Mouse (Mus musculus) induced T-regulatory cell, adult 2 months (primary cell): ENCODE measurements around the gene Scaf4.
A peak's percentile ranks its signal among the peaks of the same experiment; 100 is the strongest.

ENCODE experiments used
- DNase-seq: peaks from one replicate; pipeline ENCODE4 v3.0.0-alpha.2; 2012; ENCODE audit warnings: low read depth

Gene Scaf4

DNA sequence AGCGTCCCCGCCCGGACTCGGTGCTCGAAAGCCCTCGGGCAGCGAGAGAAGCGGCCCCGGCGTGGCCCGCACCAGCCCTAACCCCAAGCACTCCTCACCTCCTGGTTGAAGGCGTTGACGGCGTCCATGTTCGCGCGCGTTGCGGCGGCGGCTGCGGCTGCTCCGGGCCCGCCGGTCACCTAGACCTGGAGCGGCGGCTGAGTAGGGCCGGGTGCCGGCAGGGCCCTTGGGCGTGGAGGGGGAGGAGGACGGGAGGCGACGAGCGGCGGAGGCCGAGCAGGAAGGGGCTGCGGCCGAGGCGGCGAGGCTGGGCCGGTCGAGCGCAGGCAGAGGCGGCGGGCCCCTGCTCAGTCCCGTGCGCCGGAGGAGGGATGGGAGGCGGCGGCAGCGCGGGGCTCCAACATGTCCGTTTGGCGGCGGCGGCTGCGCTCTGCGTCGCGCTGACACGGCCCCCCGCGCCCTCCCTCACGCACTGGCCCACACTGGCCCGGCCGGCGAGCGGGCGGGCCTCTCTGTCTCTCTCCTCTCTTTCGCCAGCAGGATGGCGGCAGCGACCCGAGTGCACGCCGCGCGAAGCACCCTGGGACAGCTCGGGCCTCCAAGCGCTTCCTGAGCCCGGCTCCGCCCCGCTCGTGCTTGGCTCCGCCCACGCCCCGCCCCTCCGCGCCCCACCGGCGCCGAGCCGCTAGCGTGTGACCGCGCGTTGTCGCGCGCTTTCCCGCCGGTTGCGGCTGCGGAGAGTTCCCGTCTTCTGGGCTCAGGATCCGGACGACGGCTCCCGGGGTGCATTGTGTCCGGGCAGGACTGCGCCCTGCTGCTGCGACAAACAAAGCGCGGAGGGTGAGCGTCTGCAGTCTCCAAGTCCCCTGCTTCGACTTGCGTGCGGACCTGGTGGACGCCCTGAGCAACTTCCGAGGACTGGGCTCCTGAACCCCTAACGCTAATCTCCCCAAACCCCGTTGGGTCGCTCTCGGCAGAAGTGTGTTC lies at the start of gene Scaf4:
Gene Scaf4 (minus strand): TSS at position 599 of the 987 bp plus-strand sequence.
- peak; percentile 94 for DNase-seq

DNA sequence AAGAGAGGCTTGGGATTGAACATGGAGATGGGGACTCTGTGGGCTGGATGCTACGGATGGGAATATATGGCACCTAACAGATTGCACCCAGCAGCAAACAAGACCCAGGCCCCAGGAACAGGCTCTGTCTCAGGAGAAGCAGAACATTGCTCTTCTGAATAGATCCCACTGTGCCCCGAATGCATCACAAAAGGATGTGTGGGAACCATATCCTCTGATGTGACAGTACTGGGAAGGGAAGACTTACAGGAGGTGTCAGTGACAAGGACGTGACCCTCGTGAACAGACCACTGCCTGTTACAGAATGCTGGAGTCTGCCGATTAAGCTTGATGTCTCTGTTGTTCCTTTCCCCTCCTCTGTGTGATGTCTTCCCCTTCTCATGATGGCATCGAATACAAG lies 48.2 kb upstream of the Scaf4 start:
- no peak for DNase-seq

DNA sequence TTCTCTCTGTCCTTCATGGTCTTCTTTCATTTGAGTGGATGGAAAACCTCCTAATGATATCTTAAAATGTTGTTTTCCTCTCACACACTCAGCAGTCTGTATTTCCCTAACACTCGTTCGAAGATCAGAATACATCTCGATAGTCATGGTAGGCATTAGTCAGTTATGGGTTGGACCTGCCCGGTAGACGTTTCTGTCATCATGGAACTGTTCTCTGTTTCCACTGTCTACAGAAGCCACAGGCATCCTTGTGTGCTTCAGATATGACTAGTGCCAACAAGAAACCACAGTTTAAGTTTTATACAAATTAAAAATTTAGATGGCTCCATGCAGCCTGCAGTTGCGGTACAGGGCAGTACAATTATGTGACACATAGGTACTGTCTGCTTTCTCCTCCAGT lies 46.7 kb upstream of the Scaf4 start:
- peak; percentile 51 for DNase-seq

DNA sequence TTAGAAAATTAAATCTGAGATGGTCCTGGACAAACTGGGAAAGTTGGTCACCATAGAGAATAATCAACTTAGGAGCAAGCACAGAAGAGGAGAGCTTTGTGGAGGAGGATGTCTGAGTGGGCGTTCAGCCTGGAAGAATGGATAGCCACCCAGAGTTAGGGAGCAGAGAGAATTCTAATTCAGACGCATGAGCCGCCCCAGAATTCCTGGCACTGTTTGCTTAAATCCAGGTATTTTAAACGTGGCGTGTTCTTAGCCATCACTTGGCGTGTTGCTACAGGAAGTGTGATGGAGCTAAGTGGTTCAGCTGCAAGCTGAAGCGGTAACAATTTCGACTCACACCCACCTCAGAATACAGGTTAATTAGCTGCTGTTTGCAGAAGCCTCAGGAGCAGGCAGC lies 45.2 kb upstream of the Scaf4 start:
- no peak for DNase-seq

DNA sequence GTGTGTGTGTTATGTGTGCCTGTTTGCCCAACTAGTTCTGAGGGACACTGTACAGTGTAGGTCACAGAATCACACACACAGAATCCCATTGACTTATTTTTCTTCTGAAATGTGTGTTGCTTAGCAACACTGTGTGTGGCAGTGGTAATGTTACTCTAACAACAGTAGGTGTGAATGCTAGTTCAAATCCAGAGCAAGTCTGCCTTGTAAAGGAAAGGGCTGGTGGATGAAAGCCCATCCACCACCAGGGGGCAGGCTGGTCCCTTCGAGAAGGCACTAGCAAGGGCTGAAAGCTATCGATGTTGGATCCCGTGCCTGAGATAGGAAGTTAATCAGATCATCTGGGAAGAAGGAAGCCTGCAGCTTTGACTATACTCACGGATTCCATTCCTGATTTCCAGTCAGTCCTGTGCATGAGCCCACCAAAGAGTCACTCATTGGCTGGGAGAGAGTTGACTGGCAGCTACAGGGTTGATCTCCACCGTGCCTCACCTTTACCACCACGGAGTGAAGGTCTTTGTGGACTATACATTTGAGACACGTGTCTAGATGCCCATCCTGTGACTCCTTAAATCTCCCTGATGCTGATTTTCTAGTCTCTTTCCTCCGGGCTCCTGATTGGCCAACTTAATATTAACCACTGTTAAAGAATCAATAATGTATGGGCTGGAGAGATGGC lies 38.7 kb upstream of the Scaf4 start:
- DNase-seq = peak; percentile 84

DNA sequence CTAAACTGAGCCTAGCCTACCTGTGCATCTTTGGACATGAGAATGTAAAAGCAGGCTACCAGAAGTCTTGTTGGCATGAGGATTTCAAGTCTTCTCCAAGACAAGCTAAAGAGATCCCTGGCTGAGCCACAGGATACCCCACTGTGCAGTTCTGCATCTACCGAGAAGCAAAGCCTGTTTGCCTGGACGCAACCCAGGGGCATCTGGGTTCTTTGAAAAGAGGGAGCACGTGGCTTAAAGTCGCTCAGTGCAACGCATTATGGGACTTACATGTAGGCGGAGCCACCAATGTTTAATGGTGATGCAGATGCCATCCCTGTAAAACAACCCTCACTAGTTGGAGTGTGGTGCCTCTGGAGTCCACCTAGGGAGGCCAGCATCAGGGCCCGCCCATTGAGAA lies 35.0 kb upstream of the Scaf4 start:
- no peak for DNase-seq

DNA sequence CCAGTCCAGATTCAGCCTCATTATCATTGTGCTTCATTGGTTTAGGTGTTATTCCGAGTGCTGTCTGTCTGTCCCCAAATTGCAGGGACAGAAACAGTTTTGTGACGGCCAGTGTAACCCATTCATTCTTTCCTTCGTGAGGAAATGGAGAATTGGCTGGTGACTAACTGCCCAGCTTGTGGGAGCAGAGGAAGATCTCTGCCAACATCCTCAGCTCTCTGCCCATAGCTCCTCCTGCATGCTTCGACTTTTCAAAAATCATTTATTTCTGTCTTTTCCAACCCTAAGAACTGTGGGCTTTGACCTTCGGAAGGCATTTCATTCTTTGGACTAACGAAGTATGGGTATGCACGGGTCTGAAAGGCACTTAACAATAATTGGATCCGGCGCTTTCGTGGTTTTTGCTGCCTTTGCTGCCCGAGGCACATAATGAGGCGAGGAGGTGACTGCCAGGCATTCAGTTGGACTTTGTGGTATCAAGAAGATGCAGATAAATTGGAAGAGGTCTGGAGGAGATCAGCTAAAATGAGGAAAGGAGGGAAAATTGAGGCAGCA lies 34.1 kb upstream of the Scaf4 start:
- DNase-seq = no peak

DNA sequence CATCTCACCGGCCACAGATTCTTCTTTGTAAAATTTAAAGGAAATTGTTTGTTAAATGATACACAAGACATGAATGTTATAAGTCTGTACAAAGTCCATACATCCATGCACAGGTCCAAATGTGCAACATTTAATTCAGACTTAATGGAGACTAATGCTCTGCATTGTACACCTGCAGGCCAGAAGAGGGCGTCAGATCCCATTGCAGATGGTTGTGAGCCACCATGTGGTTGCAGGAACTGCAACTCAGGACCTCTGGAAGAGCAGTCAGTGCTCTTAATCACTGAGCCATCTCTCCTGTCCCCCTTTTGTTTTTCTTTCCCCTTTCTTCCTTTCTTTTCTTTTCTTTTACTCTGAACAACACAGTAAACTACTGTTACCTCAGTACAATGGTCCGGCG lies 33.5 kb upstream of the Scaf4 start:
- no peak for DNase-seq

DNA sequence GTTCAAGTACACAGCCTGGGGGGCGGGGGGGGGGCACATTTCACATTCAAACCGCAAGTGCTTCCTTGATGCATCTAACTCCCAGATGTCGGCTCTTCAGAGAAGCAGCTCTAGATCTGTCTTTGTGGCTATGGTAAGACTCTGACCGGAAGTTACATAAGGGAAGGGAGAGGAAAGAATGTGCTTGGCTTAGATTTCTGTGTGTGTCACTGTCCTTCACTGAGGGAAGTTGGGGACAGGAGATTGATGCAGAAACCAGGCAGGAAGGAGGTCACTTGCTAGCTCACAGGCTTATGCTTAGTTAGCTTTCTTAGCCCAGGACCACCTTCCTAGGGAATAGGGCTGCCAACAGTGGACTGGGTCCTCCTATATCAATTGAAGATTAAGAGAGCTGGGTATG lies 31.6 kb upstream of the Scaf4 start:
- DNase-seq = no peak

DNA sequence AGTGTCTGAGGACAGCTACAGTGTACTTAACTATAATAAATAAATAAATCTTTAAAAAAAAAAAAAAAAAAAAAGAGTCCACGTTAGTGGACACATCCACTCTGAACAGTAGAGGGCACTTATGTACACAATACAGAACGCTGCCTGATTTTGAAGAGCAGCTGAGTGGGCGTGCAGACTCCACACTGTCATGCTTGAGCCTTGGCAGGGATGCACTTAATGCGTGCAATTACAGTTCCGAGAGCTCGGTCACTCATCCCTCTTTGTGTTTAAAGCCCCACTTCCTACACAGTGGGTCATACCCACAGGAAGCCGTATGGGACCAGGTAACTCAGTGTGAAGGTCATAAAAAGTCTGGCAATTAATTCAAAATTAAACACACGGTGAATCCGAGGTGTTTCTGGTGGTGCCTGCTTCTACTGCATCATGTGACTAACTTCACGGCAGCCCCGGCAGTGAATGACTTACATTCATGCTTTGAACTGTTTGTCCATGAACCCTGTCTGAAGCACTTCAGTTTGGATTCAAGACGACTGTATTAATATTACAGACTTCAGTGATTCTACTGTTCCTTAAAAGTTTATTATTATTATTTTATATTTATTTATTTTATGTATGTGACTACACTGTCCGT lies 28.3 kb upstream of the Scaf4 start:
- DNase-seq = peak; percentile 24

DNA sequence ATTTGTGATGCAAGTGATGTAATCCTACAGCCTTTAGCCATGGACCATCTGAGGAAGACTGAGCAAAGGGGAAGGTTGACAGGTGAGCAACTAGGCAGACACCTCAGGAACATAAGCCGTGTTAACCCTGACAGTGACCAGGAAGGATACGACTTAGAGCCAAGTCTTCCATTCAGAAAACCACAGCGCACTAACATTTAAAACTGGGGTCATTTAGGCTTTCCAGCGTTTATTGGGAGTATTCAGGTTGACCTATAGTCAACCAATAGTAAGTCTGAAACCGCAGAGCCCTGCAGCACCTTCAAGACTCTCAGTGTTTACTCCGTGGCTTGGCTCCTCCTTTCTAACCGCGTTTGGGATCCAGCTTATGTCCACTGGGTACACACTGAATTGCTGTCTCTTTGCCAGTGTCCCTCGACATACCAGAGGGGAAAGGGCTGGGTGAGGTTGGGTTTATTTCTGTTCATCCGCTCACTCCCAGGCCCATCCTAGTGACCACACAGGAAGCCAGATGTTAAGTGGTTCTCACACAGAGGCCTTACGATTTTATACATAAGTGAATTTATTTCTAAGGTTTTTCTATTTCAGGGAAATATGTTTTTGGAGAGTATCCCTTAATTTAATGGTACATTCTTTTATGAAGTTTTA lies 26.3 kb upstream of the Scaf4 start:
- DNase-seq = no peak

DNA sequence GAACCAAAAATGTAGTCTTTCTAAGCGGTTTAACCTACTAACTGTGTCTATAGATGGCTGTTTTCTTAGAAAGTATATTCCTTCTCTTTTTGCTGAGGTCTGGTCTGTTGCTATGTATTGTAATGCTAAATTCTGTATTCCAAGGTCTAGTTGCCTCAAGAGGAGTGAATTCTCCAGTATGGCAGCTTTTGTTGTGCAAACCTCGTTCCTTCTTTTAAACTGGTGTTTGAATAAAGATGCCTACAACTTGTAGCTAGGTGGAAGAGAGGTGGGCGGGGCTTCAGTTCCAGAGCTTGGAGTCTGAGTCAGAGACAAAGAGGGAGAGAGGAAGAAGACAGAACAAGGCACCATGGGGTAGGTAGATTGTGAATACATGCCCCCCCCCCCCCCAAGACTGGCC lies 25.5 kb upstream of the Scaf4 start:
- DNase-seq = no peak

DNA sequence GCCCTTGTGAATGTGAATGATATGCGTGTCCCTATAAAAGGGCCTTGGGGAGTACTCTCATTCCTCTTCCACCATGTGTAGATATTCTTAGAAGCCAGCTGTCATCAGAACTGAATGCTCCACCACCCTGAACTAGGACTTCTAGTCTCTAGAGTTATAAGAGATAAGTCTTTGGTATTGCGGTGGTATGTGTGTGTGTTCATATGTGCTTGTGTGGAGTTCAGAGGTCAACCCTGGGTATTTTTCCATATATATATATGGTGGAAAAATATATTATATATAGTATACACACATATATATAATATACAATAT lies 19.6 kb upstream of the Scaf4 start:
- no peak for DNase-seq

DNA sequence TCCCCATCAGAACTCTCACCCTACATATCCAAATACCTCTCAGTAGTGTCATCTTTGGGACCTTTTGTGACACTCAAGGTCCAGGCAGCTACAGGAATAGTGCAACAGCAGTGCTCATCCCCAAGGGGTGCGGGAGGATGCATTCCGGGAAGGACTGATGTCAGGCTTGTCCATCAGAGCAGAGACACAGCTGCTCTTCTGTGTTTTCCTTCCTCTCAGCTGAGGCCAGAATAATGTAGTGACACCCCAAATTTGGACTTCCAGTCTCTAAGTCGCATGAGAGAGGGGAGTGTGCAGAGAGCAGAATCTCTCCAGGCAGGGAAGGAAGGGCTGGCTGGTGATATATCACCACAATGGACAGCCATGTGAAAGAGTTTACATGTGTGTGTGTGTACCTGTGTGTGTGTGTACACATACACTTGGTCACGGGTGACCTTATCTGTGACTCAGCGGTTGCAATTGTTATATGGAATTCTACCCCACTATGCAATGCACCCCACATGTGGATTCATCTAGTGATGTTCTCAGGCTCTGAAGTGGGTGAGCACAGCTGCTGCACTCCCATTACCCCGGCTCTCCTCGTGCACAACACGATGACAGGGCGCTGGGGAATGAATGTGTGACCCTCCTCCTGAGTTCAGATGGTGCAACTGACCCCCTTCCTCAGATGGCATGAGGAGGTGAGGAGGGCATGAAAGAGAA lies 19.1 kb upstream of the Scaf4 start:
- DNase-seq = no peak

DNA sequence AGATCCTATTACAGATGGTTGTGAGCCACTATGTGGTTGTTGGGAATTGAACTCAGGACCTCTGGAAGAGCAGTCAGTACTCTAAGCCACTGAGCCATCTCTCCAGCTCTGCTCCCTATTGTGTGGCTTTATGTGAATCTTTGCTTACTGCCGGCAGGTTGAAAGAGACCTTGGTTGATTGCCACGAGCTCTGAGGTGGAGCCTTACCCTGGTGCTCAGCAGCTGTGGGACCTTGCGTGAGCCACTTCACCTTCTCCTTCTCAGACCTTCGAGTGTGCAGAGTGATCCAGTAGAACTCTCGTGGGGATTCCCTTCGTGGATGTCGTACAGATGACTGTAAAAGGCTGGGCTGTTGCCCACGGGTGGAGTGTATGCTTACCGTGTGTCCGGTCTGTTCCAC lies 17.4 kb upstream of the Scaf4 start:
- DNase-seq = no peak

DNA sequence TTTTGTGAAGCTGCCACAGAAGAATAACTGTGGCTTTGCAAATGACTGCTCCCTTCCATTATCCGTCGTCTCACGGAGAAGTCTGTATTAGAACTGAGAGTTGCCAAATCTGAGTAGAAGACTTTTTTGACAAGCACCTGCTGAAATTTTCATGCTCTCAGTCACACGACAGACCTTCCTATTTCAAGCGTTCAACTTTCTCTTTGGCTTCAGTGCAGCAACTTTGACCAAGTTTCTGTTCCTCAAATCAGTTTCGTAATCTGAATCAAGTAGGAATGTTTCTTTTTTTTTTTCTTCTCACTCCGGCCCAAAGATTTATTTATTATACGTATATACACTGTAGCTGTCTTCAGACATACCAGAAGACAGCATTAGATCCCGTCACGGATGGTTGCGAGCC lies 16.6 kb upstream of the Scaf4 start:
- DNase-seq = no peak

DNA sequence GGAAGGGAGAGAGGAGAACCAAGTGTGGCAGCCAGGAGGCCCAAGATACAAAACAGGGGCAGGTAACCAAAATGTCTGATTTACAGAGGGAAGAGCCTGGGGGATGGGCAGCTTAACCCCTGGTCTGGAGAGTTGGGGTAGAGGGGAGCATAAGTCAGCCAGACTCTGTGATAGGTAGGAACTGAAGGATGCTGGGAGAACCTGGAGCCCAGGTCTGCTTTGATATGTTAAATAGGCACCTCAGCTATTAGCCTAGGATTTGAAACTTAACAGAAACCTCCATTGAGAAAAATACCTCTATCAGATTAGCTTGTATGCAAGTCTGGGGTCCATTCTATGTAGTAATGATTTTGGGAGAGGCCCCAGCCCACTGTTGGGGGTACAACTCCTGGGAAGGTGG lies 15.3 kb upstream of the Scaf4 start:
- DNase-seq = no peak

DNA sequence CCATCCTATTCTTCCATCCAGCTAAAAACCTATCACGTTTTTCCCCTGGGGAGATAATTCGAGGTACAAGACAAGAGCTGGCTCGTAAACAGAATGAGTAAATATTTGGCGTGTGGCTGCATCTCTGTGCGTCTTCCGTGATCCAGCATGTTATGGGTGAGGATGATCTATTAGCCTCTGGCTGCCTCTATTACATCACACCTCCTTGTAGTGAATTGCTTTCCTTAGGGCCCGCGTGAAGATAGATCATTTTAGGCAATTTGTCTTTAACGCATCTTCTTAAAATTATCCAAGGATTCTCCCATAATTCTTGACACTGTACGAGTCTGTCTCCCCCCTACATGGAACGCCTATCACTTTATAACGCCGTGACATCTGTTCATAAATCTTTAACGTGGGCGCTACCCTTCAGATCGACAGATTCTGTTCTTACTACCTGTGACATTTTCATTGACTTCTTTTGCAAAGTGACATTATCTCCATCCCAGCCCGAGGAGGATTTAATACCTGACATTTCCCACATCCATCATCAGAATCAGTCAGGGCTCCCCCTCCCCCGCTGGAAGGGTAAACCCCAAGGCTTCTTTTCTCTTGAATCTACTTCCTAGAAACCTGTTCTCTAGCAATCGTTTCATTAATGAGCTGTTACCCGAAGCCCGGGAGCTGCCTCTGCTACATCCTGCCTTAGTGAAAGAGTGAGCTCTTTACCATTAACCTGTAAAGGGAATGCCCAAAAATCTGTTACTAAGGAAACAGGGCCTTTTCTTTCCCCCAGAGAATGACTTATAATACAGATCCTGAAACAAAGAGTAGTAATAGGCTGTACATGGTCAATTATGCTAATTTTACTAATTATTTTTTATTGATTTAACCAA lies 14.4 kb upstream of the Scaf4 start:
- no peak for DNase-seq

DNA sequence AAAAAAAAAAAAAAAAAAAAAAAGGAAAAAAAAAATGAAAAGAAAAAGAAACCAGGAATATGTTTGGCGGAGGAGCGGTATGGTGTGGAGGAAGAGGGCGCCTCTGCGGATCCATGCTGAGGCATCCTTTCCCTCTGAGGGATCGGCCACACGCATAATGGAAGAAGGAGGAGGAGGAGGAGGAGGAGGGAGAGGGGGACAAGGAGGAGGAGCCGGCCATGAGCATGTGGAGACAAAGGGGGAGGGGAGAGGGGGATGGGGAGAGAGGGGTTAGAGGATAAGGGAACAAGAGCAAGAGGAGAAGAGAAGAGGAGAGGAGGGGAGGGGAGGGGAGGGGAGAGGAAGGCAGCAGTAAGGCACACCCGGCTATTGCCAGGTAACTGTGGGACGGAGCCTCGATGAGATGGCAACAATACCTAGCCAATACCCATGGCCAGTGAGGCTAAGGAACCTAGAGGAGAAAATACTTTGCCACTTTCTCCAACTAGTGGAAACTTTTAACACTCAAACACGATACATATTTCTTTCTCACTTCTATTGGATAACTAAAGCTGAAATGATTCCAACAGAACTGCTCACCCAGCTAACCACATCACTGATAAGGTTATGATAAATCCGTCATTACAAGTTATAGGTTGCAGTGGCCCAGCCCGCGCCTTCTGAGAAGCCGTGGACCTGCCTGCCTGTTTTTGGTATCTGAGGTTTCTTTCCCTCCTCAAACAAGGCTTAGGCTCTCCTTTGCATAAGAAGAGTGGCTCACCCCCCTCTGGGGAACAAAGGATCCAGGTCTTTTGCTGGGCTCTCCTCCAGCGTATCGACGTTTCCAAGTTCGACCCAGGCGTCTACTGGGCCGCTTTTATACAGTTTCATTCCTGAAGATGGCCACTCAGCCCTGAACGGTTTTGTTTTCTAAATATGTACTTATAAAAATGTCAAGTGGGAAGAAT lies 13.4 kb upstream of the Scaf4 start:
- DNase-seq = no peak

DNA sequence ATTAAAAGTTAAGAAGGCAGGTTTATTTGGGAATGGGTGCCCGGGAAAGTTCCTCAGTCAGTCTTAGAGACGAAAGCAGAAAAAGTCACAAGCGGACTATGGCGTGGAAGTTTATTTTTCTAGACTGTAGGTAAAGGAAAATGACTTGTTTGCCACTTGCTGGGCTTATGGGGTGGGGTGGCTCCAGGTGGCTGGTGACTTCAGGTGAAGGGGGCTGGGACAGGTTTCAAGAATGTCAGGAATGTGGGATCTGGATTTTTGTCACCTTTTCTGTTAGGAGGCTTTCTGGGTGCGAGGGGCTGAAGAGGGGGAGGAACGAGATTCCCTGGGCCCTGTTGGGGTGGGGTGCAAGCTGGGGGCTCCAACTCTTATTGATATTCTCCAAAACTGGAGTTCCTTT lies 7.4 kb upstream of the Scaf4 start:
- DNase-seq = no peak
